Mouse (Mus musculus): Measurements from ENCODE around the gene Ugt1a7c. TPM values are rescaled to one million over a fixed set of nuclear protein-coding genes. Genes with fewer than 3 reads are reported as not detected.

Gene Ugt1a7c
- total and polyA plus RNA-seq, 2 experiments from 2014 or later, result 1.3 to 2.1 TPM

DNA sequence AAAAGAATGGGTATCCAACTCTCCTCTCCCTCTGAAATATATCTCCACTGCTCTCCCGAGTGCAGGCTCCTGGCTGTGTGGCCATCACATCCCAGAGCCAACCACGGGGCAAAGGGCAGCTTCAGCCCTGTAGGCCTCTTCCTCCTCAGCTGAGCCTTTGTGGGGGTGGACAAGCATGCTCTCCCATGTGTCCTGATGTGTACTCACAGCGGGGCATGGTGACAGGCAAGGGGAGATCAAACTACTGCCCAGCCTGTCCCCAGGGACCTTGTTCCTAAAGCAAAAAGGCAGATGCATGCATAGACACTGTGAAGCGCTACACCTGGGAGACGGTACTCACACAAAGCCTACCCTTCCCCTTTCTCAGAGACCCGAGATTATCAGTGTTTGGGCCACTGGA lies 165.3 kb downstream of the Ugt1a7c start:
- WGBS, result 76% methylated on average over 6 of the region's 6 CpGs
- no peak for ATAC-seq
- H3K9ac ChIP-seq (replicated peaks; ENCODE audit: low read length), result no peak overlapping the region
- no peaks in the 10 kb centered on the region for H3K27me3 ChIP-seq (ENCODE audit: insufficient read depth, low read length)
- H3K4me3 ChIP-seq (ENCODE audit: low read length), result no peak overlapping the region
- DNase-seq (ENCODE audit: low spot score), result no peak
- H3K36me3 ChIP-seq (ENCODE audit: insufficient read depth, low read length), result peaks cover 45% of the 10 kb centered on the region
- no peak overlapping the region for H3K27ac ChIP-seq
- no peak for TF ChIP-seq CTCF (IDR thresholded peaks at IDR 0.05; ENCODE audit: low read depth)
- H3K4me1 ChIP-seq (ENCODE audit: insufficient read depth, low read length), result no peaks in the 10 kb centered on the region
- no peak overlapping the region for H3K4me2 ChIP-seq (ENCODE audit: low read depth, low read length)
- peaks cover 23% of the 10 kb centered on the region; the same call in 1 of the 2 replicates for H3K9me3 ChIP-seq (ENCODE audit: low read length)

DNA sequence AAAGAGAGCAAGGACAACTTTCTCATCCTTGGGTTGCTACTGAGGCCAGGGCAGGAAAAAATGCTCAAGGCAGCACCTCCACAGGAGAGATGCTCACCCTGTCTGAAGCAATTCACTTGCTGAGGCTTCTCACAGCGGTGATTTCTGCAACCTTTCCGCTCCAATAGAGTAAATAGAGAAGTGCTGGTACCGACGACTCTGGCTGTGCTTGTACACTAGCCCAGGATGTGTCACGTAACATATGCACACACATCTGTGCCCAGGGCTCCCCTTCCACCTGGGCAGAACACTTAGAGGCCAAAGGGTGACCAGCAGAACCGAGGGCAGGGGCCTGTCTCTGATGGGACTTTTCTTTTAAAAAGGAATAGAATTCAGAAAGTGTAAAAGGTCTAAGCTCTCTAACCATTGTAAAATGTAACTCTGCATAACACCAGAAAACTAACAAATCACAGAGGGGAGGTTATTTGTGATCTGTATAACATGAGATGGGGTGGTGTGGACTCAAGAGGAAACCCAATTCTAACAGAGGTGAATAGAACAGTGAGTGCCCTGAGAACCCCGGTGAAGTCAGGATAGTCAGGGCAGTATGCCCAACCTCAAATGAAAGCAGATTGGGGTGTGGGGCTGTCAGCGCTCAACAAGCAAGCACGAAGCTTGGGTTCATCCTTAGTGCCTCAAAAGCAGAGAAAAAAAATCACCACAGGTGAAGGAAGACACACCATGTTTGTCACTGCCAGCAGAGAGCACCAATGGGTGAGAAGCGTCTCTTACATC lies 165.9 kb downstream of the Ugt1a7c start:
- Histone ChIP-seq H3K4me1 (ENCODE audit: insufficient read depth, low read length) (no peaks in the 10 kb centered on the region), H3K36me3 (ENCODE audit: insufficient read depth, low read length) (peaks cover 52% of the 10 kb centered on the region), H3K9ac (replicated peaks; ENCODE audit: low read length) (no peak overlapping the region), H3K27ac (no peak overlapping the region), H3K4me2 (ENCODE audit: low read depth, low read length) (no peak overlapping the region), H3K9me3 (ENCODE audit: low read length) (peaks cover 16% of the 10 kb centered on the region; the same call in 1 of the 2 replicates), H3K27me3 (ENCODE audit: insufficient read depth, low read length) (no peaks in the 10 kb centered on the region), H3K4me3 (ENCODE audit: low read length) (no peak overlapping the region)
- WGBS, result 78% methylated on average over 10 of the region's 10 CpGs
- ATAC-seq (no peak), DNase-seq (ENCODE audit: low spot score) (no peak)
- no peak for TF ChIP-seq CTCF (IDR thresholded peaks at IDR 0.05; ENCODE audit: low read depth)

DNA sequence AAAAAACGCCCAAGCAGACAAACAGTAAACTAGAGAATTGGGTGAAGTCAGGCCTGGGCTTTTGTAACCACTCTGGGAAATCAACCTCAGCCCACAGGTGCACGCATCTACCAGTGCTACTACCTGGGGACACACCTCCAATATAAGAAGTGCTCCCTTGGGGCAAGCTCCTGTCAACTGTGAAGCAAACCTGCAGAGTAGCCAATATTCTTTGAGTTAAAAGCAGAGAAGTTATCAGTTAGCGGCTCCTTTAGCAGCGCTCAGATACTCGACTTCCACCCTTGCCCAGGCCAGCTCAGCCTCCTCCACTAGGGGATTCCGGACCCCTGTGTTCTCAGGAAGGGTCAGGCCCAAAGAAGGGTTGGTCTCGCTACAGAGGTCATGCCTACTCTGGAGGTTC lies 166.8 kb downstream of the Ugt1a7c start:
- no peak for TF ChIP-seq CTCF (IDR thresholded peaks at IDR 0.05; ENCODE audit: low read depth)
- DNase-seq (ENCODE audit: low spot score), result no peak
- WGBS, result 85% methylated on average over 7 of the region's 7 CpGs
- ATAC-seq, result no peak
- H3K9me3 ChIP-seq (ENCODE audit: low read length), result peaks cover 7% of the 10 kb centered on the region; the same call in 1 of the 2 replicates
- peaks cover 61% of the 10 kb centered on the region for H3K36me3 ChIP-seq (ENCODE audit: insufficient read depth, low read length)
- H3K27me3 ChIP-seq (ENCODE audit: insufficient read depth, low read length), result no peaks in the 10 kb centered on the region
- H3K4me1 ChIP-seq (ENCODE audit: insufficient read depth, low read length), result no peaks in the 10 kb centered on the region
- no peak overlapping the region for H3K9ac ChIP-seq (replicated peaks; ENCODE audit: low read length)
- no peak overlapping the region for H3K4me3 ChIP-seq (ENCODE audit: low read length)
- no peak overlapping the region for H3K4me2 ChIP-seq (ENCODE audit: low read depth, low read length)
- H3K27ac ChIP-seq, result no peak overlapping the region

GRCm38 (mm10) chr1:88262255-88262654 lies 167.4 kb downstream of the Ugt1a7c start:
- Histone ChIP-seq H3K36me3 (ENCODE audit: insufficient read depth, low read length) (peaks cover 66% of the 10 kb centered on the region), H3K4me1 (ENCODE audit: insufficient read depth, low read length) (no peaks in the 10 kb centered on the region), H3K9me3 (ENCODE audit: low read length) (peaks cover 2% of the 10 kb centered on the region; the same call in 1 of the 2 replicates), H3K4me2 (ENCODE audit: low read depth, low read length) (no peak overlapping the region), H3K27me3 (ENCODE audit: insufficient read depth, low read length) (no peaks in the 10 kb centered on the region), H3K4me3 (ENCODE audit: low read length) (no peak overlapping the region), H3K27ac (no peak overlapping the region), H3K9ac (replicated peaks; ENCODE audit: low read length) (no peak overlapping the region)
- 80% methylated on average over 4 of the region's 4 CpGs for WGBS
- ATAC-seq (no peak), DNase-seq (ENCODE audit: low spot score) (peak; percentile 75)
- no peak for TF ChIP-seq CTCF (IDR thresholded peaks at IDR 0.05; ENCODE audit: low read depth)

DNA sequence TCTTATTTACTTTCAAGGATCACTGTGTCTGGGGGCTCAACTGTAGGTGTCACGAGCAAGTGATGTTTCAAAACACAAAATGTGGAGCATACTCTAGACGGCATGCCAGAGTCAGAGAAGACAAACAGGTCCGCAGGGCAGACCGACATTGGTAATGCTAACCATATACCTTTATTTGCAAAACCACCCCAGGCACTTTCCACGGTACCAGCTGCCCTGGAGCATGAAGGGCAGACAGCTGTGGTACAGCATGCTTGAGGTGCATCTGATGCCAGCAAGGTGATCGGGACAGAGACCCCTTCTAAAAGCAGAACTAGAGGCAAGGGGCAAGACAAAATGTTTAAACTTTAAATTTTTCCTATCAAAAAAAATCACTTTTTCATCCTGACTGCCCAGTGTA lies 168.1 kb downstream of the Ugt1a7c start:
- Histone ChIP-seq H3K4me2 (ENCODE audit: low read depth, low read length) (no peak overlapping the region), H3K9ac (replicated peaks; ENCODE audit: low read length) (no peak overlapping the region), H3K9me3 (ENCODE audit: low read length) (no peaks in the 10 kb centered on the region), H3K27me3 (ENCODE audit: insufficient read depth, low read length) (no peaks in the 10 kb centered on the region), H3K36me3 (ENCODE audit: insufficient read depth, low read length) (peaks cover 73% of the 10 kb centered on the region), H3K4me1 (ENCODE audit: insufficient read depth, low read length) (no peaks in the 10 kb centered on the region), H3K4me3 (ENCODE audit: low read length) (no peak overlapping the region), H3K27ac (no peak overlapping the region)
- WGBS, result 76% methylated on average over 6 of the region's 6 CpGs
- TF ChIP-seq CTCF (IDR thresholded peaks at IDR 0.05; ENCODE audit: low read depth), result no peak
- DNase-seq (ENCODE audit: low spot score) (no peak), ATAC-seq (no peak)

DNA sequence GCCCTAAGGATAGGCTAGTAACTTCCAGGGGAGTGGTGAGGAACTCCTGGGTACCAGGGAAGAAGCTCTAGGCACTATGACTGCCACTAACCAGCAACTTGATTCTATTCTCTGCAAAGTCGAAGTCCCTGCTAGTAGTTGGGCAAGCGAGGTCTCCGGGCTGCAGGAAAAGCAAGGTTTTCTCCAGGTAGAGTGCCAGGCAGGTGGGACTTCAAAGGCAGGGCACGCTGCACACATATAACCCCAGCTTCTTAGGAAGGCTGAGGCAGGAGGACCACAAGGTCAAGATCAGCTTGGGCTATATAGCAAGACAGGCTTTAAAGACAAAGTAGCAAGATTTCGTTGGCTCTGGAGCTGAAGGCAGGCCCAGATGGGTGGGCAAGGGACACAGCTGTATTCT lies 168.9 kb downstream of the Ugt1a7c start:
- peaks cover 81% of the 10 kb centered on the region for H3K36me3 ChIP-seq (ENCODE audit: insufficient read depth, low read length)
- no peak overlapping the region for H3K4me3 ChIP-seq (ENCODE audit: low read length)
- H3K4me1 ChIP-seq (ENCODE audit: insufficient read depth, low read length), result no peaks in the 10 kb centered on the region
- TF ChIP-seq CTCF (IDR thresholded peaks at IDR 0.05; ENCODE audit: low read depth), result no peak
- 94% methylated on average over 5 of the region's 5 CpGs for WGBS
- ATAC-seq, result no peak
- no peak overlapping the region for H3K27ac ChIP-seq
- H3K9me3 ChIP-seq (ENCODE audit: low read length), result no peaks in the 10 kb centered on the region
- H3K4me2 ChIP-seq (ENCODE audit: low read depth, low read length), result no peak overlapping the region
- H3K27me3 ChIP-seq (ENCODE audit: insufficient read depth, low read length), result no peaks in the 10 kb centered on the region
- no peak for DNase-seq (ENCODE audit: low spot score)
- no peak overlapping the region for H3K9ac ChIP-seq (replicated peaks; ENCODE audit: low read length)

GRCm38 (mm10) chr1:88264237-88264868 lies 169.5 kb downstream of the Ugt1a7c start:
- WGBS, result 91% methylated on average over 7 of the region's 7 CpGs
- DNase-seq (ENCODE audit: low spot score) (no peak), ATAC-seq (no peak)
- H3K4me1 ChIP-seq (ENCODE audit: insufficient read depth, low read length), result no peaks in the 10 kb centered on the region
- H3K9me3 ChIP-seq (ENCODE audit: low read length), result no peaks in the 10 kb centered on the region
- H3K27me3 ChIP-seq (ENCODE audit: insufficient read depth, low read length), result no peaks in the 10 kb centered on the region
- peaks cover 87% of the 10 kb centered on the region for H3K36me3 ChIP-seq (ENCODE audit: insufficient read depth, low read length)
- H3K4me3 ChIP-seq (ENCODE audit: low read length), result no peak overlapping the region
- TF ChIP-seq CTCF (IDR thresholded peaks at IDR 0.05; ENCODE audit: low read depth), result no peak
- H3K9ac ChIP-seq (replicated peaks; ENCODE audit: low read length), result no peak overlapping the region
- H3K4me2 ChIP-seq (ENCODE audit: low read depth, low read length), result no peak overlapping the region
- no peak overlapping the region for H3K27ac ChIP-seq
